Mouse (Mus musculus): ENCODE results near the gene Ddb1. TPM values are rescaled to one million over a fixed set of nuclear protein-coding genes. Genes with fewer than 3 reads are reported as not detected.

The Ddb1 gene
- polyA plus RNA-seq, 1 experiment, result 92.5 TPM

DNA sequence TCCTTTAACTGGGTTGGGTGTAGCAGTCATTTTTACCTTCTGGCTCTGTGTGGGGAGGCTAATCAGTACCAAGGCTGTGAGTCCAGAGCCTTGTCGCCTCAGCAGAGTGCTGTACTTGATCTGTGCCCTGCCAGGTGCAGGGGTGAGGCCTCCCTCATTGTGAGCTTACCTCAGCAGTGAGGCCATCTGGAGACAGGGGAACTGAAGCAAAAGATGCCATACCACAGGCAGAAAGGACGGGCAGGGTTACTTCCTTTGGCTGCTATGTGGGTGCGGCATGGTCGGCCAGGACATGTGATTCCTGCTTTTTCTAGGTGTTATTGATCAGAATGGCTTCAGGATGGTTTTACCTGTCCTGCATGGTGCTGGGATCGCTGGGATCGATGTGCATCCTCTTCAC is 23.1 kb upstream of the Ddb1 start:
- H3K27ac ChIP-seq (replicated peaks; ENCODE audit: low read depth, low read length), result no peak overlapping the region
- peaks cover 3% of the 10 kb centered on the region; the same call in 1 of the 2 replicates for H3K4me1 ChIP-seq (ENCODE audit: control insufficient read depth, insufficient read depth, insufficient read length, low read length)
- no peak overlapping the region for H3K4me3 ChIP-seq (ENCODE audit: insufficient read depth, low read depth, low read length)

DNA sequence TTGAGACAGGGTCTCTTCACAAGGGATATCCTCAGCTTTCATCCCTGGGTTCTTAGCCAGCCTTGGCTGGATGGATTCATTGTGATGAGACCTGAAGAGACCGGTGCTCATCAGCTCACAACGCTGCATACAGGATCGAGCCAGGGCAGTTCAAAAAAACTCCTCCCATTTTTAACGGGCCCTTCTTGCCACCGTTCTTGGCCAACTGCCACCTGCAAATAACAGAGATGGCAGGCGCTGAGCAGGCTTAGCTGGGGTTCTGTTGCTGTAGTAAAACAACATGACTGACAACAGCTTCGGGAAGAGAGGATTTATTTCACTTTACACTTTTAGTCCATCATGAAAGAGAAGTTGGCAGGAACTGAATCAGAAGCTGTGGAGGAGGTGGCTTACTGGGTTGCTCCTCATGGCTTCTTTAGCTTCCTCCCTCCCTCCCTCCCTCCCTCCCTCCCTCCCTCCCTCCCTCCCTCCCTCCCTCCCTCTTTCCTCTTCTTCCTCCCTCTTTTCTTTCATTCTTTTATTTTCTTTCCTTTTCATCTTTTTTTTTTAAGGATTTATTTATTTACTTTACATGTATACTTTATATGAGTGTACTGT is 21.5 kb upstream of the Ddb1 start:
- Histone ChIP-seq H3K4me3 (ENCODE audit: insufficient read depth, low read depth, low read length) (no peak overlapping the region), H3K27ac (replicated peaks; ENCODE audit: low read depth, low read length) (no peak overlapping the region), H3K4me1 (ENCODE audit: control insufficient read depth, insufficient read depth, insufficient read length, low read length) (no peaks in the 10 kb centered on the region)

- no peak overlapping the region for H3K27ac ChIP-seq (replicated peaks; ENCODE audit: low read depth, low read length)
- H3K4me1 ChIP-seq (ENCODE audit: control insufficient read depth, insufficient read depth, insufficient read length, low read length), result no peaks in the 10 kb centered on the region
- H3K4me3 ChIP-seq (ENCODE audit: insufficient read depth, low read depth, low read length), result no peak overlapping the region
Measured at GRCm38 (mm10) chr19:10585112-10585511, 20.0 kb upstream of the Ddb1 start.

DNA sequence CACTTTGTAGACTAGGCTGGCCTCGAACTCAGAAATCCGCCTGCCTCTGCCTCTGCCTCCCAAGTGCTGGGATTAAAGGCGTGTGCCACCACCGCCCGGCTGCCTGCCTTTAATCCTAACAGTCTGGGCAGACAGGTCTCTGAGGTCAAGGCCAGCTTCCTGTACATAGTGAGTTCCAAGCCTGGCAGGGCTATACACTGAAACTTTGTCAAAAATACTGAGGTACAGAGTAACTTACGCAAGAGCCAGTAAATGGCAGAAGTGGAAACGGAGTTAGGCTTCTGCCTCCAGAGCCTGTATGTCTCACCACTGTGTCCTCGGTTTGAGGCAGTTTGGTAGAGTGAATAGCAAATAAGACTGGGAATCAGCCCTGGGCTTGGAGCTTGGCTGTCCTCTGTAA is 17.9 kb upstream of the Ddb1 start:
- Histone ChIP-seq H3K4me3 (ENCODE audit: insufficient read depth, low read depth, low read length) (no peak overlapping the region), H3K4me1 (ENCODE audit: control insufficient read depth, insufficient read depth, insufficient read length, low read length) (no peaks in the 10 kb centered on the region), H3K27ac (replicated peaks; ENCODE audit: low read depth, low read length) (no peak overlapping the region)

- no peak overlapping the region for H3K4me3 ChIP-seq (ENCODE audit: insufficient read depth, low read depth, low read length)
- no peak overlapping the region for H3K27ac ChIP-seq (replicated peaks; ENCODE audit: low read depth, low read length)
- H3K4me1 ChIP-seq (ENCODE audit: control insufficient read depth, insufficient read depth, insufficient read length, low read length), result no peaks in the 10 kb centered on the region
Measured at GRCm38 (mm10) chr19:10589127-10589857, 15.8 kb upstream of the Ddb1 start.

DNA sequence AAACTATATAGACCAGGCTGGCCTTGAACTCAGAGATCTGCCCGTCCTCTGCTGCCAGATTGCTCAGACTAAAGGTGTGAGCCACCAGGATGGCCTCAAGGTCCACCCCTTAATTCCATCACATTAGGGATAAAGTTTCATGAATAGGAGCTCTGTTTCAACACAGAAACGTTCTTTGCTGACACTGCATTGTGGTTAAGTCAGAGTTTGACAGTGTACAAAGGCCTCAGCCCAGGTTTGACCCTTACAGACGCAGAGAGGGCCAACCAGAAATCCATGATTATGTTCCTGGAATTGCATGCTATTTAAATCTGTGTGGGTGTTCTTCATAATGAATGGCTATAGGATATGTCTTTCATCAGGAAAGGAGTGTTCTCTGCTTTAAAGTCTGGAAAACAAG is 14.8 kb upstream of the Ddb1 start:
- H3K4me1 ChIP-seq (ENCODE audit: control insufficient read depth, insufficient read depth, insufficient read length, low read length), result no peaks in the 10 kb centered on the region
- no peak overlapping the region for H3K4me3 ChIP-seq (ENCODE audit: insufficient read depth, low read depth, low read length)
- H3K27ac ChIP-seq (replicated peaks; ENCODE audit: low read depth, low read length), result no peak overlapping the region

- Histone ChIP-seq H3K27ac (replicated peaks; ENCODE audit: low read depth, low read length) (no peak overlapping the region), H3K4me1 (ENCODE audit: control insufficient read depth, insufficient read depth, insufficient read length, low read length) (no peaks in the 10 kb centered on the region), H3K4me3 (ENCODE audit: insufficient read depth, low read depth, low read length) (no peak overlapping the region)
Measured at GRCm38 (mm10) chr19:10591659-10592377, 13.3 kb upstream of the Ddb1 start.

- H3K4me3 ChIP-seq (ENCODE audit: insufficient read depth, low read depth, low read length), result no peak overlapping the region
- H3K4me1 ChIP-seq (ENCODE audit: control insufficient read depth, insufficient read depth, insufficient read length, low read length), result no peaks in the 10 kb centered on the region; the same call in 1 of the 2 replicates
- H3K27ac ChIP-seq (replicated peaks; ENCODE audit: low read depth, low read length), result no peak overlapping the region
Measured at GRCm38 (mm10) chr19:10598188-10598587, 6.9 kb upstream of the Ddb1 start.

DNA sequence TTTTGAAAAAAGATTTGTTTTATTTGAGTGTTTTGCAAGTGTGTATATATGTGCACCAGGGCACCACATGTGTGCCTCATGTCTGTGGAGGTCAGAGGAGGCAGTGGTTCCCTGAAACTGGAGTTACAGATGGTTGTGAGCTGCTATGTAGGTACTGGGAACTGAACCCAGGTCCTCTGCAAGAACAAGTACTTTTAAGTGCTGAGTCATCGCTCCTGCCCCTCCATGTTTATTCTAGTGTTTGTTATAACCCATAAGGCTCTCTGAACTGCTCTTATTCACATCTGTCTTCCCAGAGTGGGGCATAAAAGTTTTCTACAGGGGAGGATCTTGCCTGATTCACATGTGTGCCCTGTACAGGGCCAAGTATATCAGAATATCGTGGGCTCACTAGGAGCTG is 5.5 kb upstream of the Ddb1 start:
- no peaks in the 10 kb centered on the region; the same call in 1 of the 2 replicates for H3K4me1 ChIP-seq (ENCODE audit: control insufficient read depth, insufficient read depth, insufficient read length, low read length)
- no peak overlapping the region for H3K4me3 ChIP-seq (ENCODE audit: insufficient read depth, low read depth, low read length)
- no peak overlapping the region for H3K27ac ChIP-seq (replicated peaks; ENCODE audit: low read depth, low read length)

DNA sequence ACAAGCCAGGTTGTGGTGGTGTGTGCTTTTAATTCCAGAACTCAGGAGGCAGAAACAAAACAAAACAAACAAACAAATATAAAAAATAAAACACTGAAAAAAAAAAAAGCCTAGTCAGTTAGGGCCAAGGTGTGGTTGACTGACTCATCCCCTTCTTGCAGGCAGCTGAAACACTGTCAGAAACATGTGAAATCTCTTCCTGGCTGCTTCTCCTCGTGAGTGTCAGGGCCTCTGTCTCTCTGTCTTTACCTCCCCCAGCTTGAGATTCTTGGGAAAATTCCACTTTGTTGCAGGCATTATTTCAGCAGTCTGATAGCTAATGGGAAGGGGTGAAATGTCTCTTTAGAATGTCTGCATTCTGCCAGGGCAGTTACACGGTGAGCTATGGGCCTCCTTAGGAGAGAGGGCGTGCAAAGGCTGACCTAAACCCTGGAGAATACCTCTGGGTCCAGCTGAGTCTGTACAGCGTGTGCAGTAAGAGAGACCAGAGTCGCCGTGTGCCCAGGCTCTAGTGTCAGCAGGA is 2.8 kb upstream of the Ddb1 start:
- H3K27ac ChIP-seq (replicated peaks; ENCODE audit: low read depth, low read length), result peak overlapping the region; percentile 72
- H3K4me1 ChIP-seq (ENCODE audit: control insufficient read depth, insufficient read depth, insufficient read length, low read length), result no peaks in the 10 kb centered on the region; the same call in 1 of the 2 replicates

GRCm38 (mm10) chr19:10602787-10603186 is 2.3 kb upstream of the Ddb1 start:
- Histone ChIP-seq H3K4me3 (ENCODE audit: insufficient read depth, low read depth, low read length) (peak overlapping the region; percentile 55), H3K27ac (replicated peaks; ENCODE audit: low read depth, low read length) (peak overlapping the region; percentile 72), H3K4me1 (ENCODE audit: control insufficient read depth, insufficient read depth, insufficient read length, low read length) (no peaks in the 10 kb centered on the region; the same call in 1 of the 2 replicates)

More for the DNA sequence above, 2.8 kb upstream of the Ddb1 start:
- peak overlapping the region; percentile 55 for H3K4me3 ChIP-seq (ENCODE audit: insufficient read depth, low read depth, low read length)

DNA sequence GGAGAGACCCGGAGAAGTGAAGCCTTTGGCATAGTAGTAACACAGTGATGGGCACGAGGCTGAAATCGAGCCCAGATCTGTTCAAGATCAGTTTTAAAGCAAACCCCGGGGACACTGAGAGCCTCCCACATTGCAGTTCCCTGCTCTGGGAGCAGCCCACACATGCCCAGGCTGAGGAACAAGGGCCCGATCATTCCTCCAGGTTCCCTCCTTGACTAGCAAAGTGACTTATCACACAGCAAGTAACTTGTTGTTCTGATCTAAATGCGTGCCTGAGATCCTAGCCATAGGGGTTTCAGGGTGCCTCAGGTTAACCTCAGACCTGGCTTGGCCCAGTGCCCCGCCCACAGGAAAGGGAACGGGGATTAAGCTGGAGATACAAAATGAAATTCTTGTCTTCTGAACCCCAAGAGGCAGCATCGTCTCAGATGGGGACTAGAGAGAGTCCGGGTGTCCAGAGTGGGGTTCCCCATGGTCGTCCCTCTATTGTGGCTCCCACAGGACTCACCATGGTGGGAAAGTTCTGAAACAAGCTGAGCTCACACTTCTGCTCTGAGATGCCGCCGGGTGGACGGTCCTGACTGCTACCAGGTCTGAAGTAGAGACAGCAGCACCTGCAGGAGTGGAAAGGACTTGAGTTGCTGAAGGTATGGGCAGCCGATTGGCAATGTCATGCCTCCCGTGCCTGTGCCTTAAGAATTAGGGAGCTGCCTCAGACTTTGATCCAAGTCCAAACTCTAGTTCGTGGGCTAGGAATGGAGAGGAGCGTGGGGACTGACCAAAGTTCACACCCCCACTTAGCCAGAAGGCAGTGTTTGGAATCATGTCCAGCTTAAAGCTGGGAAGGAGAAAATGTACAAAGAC is 1.2 kb upstream of the Ddb1 start:
- H3K4me1 ChIP-seq (ENCODE audit: control insufficient read depth, insufficient read depth, insufficient read length, low read length), result no peaks in the 10 kb centered on the region; the same call in 1 of the 2 replicates
- no peak overlapping the region for H3K4me3 ChIP-seq (ENCODE audit: insufficient read depth, low read depth, low read length)
- no peak overlapping the region for H3K27ac ChIP-seq (replicated peaks; ENCODE audit: low read depth, low read length)

DNA sequence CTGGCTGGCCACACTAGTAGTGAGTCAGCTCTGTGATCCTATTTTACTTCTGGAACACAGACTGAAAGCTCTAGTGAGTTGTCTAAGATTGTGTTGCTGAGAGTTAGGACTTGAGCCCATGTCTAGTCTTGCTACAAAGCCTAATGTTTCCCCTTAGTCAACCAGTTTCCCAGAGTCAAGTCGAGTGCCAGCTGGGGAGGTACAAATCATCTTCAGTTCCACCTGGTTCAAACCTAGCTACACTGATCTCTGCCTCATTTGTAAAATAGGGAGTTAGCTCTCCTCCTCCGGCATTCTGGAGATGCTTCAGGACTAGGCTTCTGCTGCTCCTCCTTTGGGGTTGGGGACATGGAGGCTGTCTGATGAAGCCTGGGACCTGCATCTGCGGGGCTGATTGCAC is 593 bp upstream of the Ddb1 start:
- H3K4me3 ChIP-seq (ENCODE audit: insufficient read depth, low read depth, low read length), result peak overlapping the region; percentile 75
- peak overlapping the region; percentile 84 for H3K27ac ChIP-seq (replicated peaks; ENCODE audit: low read depth, low read length)
- no peaks in the 10 kb centered on the region; the same call in 1 of the 2 replicates for H3K4me1 ChIP-seq (ENCODE audit: control insufficient read depth, insufficient read depth, insufficient read length, low read length)

DNA sequence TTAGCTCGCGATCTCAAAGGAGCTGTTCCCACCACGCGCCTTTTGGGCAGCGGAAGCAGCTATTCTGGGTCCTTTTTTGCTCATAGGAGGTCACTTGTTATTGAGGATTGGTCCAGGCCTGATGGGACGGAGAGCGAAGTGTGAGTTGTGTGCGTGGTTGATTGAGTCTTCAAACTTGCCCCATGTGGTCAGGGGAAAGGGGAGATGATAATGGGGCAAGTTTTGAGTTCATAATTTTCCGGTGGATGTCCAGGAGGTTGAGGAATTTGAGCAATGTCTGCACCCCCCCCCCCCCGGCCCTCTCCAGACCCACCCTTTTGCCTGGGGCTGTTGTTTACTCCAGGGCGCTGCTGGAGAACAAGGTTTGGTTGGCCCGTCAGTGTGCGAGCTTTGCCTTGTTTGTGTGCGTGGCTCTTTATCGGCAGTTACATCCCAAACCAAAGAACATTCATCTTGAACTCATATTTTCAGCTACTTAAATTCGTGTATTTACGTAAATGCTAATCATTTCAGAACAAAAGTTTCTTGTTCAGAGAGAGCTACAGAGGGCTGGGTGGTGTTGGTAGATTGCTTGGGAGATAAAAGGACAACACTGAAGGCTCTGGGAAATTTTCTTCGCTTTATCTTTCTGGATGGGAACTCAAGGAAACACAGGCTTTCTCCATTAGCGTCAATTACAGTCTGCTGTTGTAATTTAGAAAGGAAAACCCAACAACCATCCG is 935 bp downstream of the Ddb1 start:
- peak overlapping the region; percentile 75 for H3K27ac ChIP-seq (replicated peaks; ENCODE audit: low read depth, low read length)
- H3K4me1 ChIP-seq (ENCODE audit: control insufficient read depth, insufficient read depth, insufficient read length, low read length), result no peaks in the 10 kb centered on the region; the same call in 1 of the 2 replicates
- peak overlapping the region; percentile 96 for H3K4me3 ChIP-seq (ENCODE audit: insufficient read depth, low read depth, low read length)

Measured in brown adipose tissue, adult 24 weeks (tissue).